Mouse (Mus musculus) liver, adult 2 months (tissue): ENCODE results near the gene Scn3a. TPM values are rescaled to one million over a fixed set of nuclear protein-coding genes. Genes with fewer than 3 reads are reported as not detected.

Source experiments
- DNase-seq: peaks from one replicate; pipeline ENCODE4 v3.0.0-alpha.2; 2011; ENCODE audit warnings: low read depth, low spot score; ENCODE audit errors: extremely low read depth
- H3K27ac ChIP-seq: fragments of 200-500 bp; replicated peaks from 2 replicates; pipeline ENCODE4 v1.5.1; 2012; ENCODE audit warnings: low read depth, mild to moderate bottlenecking, control low read depth, inconsistent platforms, low read length; ENCODE audit not compliant: insufficient read depth
- H3K27me3 ChIP-seq: fragments of 200-500 bp; 2 replicates; pipeline ENCODE4 v1.6.1; 2012; ENCODE audit warnings: mild to moderate bottlenecking, moderate library complexity, low read length, inconsistent platforms; ENCODE audit not compliant: control insufficient read depth, insufficient read depth
- H3K36me3 ChIP-seq: fragments of 200-500 bp; 2 replicates; pipeline ENCODE4 v1.6.1; 2012; ENCODE audit warnings: low read length, inconsistent platforms; ENCODE audit not compliant: control insufficient read depth, insufficient read depth
- H3K4me1 ChIP-seq: fragments of 200-500 bp; 2 replicates; pipeline ENCODE4 v1.6.1; 2011; ENCODE audit warnings: low read length; ENCODE audit not compliant: control insufficient read depth, insufficient read depth
- H3K4me3 ChIP-seq: fragments of 200-500 bp; 2 replicates; pipeline ENCODE4 v1.5.1; 2011; ENCODE audit warnings: low read depth, mild to moderate bottlenecking, control low read depth, low read length, moderate library complexity; ENCODE audit not compliant: insufficient read depth
- H3K79me2 ChIP-seq: fragments of 200-500 bp; 2 replicates; pipeline ENCODE4 v1.6.1; 2012; ENCODE audit warnings: inconsistent platforms, mild to moderate bottlenecking, low read length, moderate library complexity; ENCODE audit not compliant: control insufficient read depth, insufficient read depth
- H3K9ac ChIP-seq: fragments of 200-500 bp; 2 replicates; pipeline ENCODE4 v1.6.1; 2012; ENCODE audit warnings: low read depth, mild to moderate bottlenecking, control low read depth, inconsistent platforms, low read length
- CTCF ChIP-seq: fragments of 200-500 bp; IDR thresholded peaks from 2 replicates; pipeline ENCODE4 v1.5.1; 2011; ENCODE audit warnings: low read depth, low read length, control low read depth
- POLR2A ChIP-seq: fragments of 200-500 bp; IDR thresholded peaks from 2 replicates; pipeline ENCODE4 v1.6.1; 2011; ENCODE audit warnings: low read length, control low read depth; ENCODE audit not compliant: insufficient read depth; ENCODE audit errors: extremely low read depth
- WGBS: fragments of 180-500 bp; shearing (Covaris S2); methylation state at CpG from one replicate; pipeline ENCODE4 v1.1.7; 2018; 5-methylcytosine and 5-hydroxymethylcytosine counted together
- polyA plus RNA-seq: library from polyadenylated mRNA; depleted of rRNA; stranded (reverse); fragments of >200 nt; gene quantifications from 2 replicates; pipeline ENCODE4 v1.2.3, GENCODE M21; 2012
- total RNA-seq: library from RNA; depleted of rRNA; stranded (reverse); fragments of >200 nt; gene quantifications from 2 replicates; pipeline ENCODE4 v1.2.3, GENCODE M21; 2014

Gene Scn3a
- total and polyA plus RNA-seq, 2 experiments, result 0.05 to 0.18 TPM

GRCm38 (mm10) chr2:65550564-65550963 is 16.9 kb downstream of the Scn3a start:
- TF ChIP-seq POLR2A (no peak), CTCF (no peak)
- Histone ChIP-seq H3K27me3 (no peaks in the 10 kb centered on the region), H3K9ac (no peak overlapping the region), H3K36me3 (no peaks in the 10 kb centered on the region), H3K4me3 (no peak overlapping the region), H3K79me2 (no peaks in the 10 kb centered on the region), H3K27ac (no peak overlapping the region), H3K4me1 (peaks cover 27% of the 10 kb centered on the region)
- no peak for DNase-seq
- WGBS, result 92% methylated on average over 3 of the region's 3 CpGs

GRCm38 (mm10) chr2:65548665-65549064 is 18.8 kb downstream of the Scn3a start:
- Histone ChIP-seq H3K79me2 (no peaks in the 10 kb centered on the region), H3K36me3 (no peaks in the 10 kb centered on the region), H3K4me3 (no peak overlapping the region), H3K4me1 (peaks cover 21% of the 10 kb centered on the region), H3K27ac (0 out of 2 replicates have a peak overlapping the region, but pooled peaks have one; percentile 23), H3K9ac (no peak overlapping the region), H3K27me3 (no peaks in the 10 kb centered on the region)
- peak; percentile 97 for DNase-seq
- 26% methylated on average over 6 of the region's 6 CpGs for WGBS
- TF ChIP-seq POLR2A (no peak), CTCF (no peak)

- H3K36me3 ChIP-seq, result no peaks in the 10 kb centered on the region
- H3K27me3 ChIP-seq, result no peaks in the 10 kb centered on the region
- 24% methylated on average over 4 of the region's 4 CpGs for WGBS
- no peak overlapping the region for H3K4me3 ChIP-seq
- H3K79me2 ChIP-seq, result no peaks in the 10 kb centered on the region
- DNase-seq, result peak; percentile 86
- no peak overlapping the region for H3K27ac ChIP-seq
- no peak for TF ChIP-seq POLR2A
- TF ChIP-seq CTCF, result no peak
- H3K9ac ChIP-seq, result no peak overlapping the region
- H3K4me1 ChIP-seq, result peaks cover 19% of the 10 kb centered on the region
Measured at GRCm38 (mm10) chr2:65547341-65547740, 20.1 kb downstream of the Scn3a start.

GRCm38 (mm10) chr2:65542906-65543592 is 24.4 kb downstream of the Scn3a start:
- no peaks in the 10 kb centered on the region for H3K27me3 ChIP-seq
- no peak overlapping the region for H3K4me3 ChIP-seq
- 81% methylated on average over 10 of the region's 10 CpGs for WGBS
- no peak overlapping the region for H3K27ac ChIP-seq
- no peaks in the 10 kb centered on the region for H3K79me2 ChIP-seq
- no peaks in the 10 kb centered on the region for H3K36me3 ChIP-seq
- no peak for TF ChIP-seq POLR2A
- TF ChIP-seq CTCF, result no peak
- no peak for DNase-seq
- peaks cover 6% of the 10 kb centered on the region for H3K4me1 ChIP-seq
- no peak overlapping the region for H3K9ac ChIP-seq

GRCm38 (mm10) chr2:65541781-65542180 is 25.6 kb downstream of the Scn3a start:
- H3K4me3 ChIP-seq, result no peak overlapping the region
- DNase-seq, result no peak
- H3K27ac ChIP-seq, result no peak overlapping the region
- no peaks in the 10 kb centered on the region for H3K36me3 ChIP-seq
- H3K79me2 ChIP-seq, result no peaks in the 10 kb centered on the region
- no peak overlapping the region for H3K9ac ChIP-seq
- TF ChIP-seq POLR2A (no peak), CTCF (no peak)
- WGBS, result 71% methylated on average over 1 of the region's 1 CpGs
- H3K27me3 ChIP-seq, result no peaks in the 10 kb centered on the region
- H3K4me1 ChIP-seq, result no peaks in the 10 kb centered on the region; the same call in 1 of the 2 replicates

- H3K36me3 ChIP-seq, result no peaks in the 10 kb centered on the region
- 62% methylated on average over 5 of the region's 5 CpGs for WGBS
- no peaks in the 10 kb centered on the region for H3K79me2 ChIP-seq
- no peaks in the 10 kb centered on the region for H3K4me1 ChIP-seq
- H3K9ac ChIP-seq, result no peak overlapping the region
- H3K27ac ChIP-seq, result no peak overlapping the region
- DNase-seq, result no peak
- H3K4me3 ChIP-seq, result no peak overlapping the region
- TF ChIP-seq POLR2A (no peak), CTCF (no peak)
- H3K27me3 ChIP-seq, result no peaks in the 10 kb centered on the region
Measured at GRCm38 (mm10) chr2:65538436-65538835, 29.0 kb downstream of the Scn3a start.
